Mouse (Mus musculus): ENCODE results near the gene Atg101. TPM values are rescaled to one million over a fixed set of nuclear protein-coding genes. Genes with fewer than 3 reads are reported as not detected.

The Atg101 gene
- total RNA-seq (2023), result 10 to 100 TPM; 75.5 to 76.0 TPM

GRCm38 (mm10) chr15:101283911-101284750 is at the start of gene Atg101:
Gene Atg101, plus strand, starts transcription at chr15:101284272.

GRCm38 (mm10) chr15:101253886-101254795 is 29.9 kb upstream of the Atg101 start, which contains the start of gene Nr4a1:
Gene Nr4a1, plus strand, starts transcription at chr15:101254269.

GRCm38 (mm10) chr15:101293025-101293621 is 9.1 kb downstream of the Atg101 start, which contains the start of gene 6030408B16Rik:
Gene 6030408B16Rik, plus strand, starts transcription at chr15:101293212.

Other genes starting within 250 kb of the Atg101 start
- not detected for gene Gm47841, start 236.9 kb upstream of the Atg101 start, total RNA-seq (2023)
- gene Fignl2, start 205.7 kb upstream of the Atg101 start, total RNA-seq (2023), result not detected
- gene Ankrd33, start 168.5 kb upstream of the Atg101 start, total RNA-seq (2023), result not detected
- 1 to 10 TPM in 1 of 2 experiments, under 1 TPM in 1; 0.99 to 2.0 TPM for gene Acvrl1, start 155.8 kb upstream of the Atg101 start, total RNA-seq (2023)
- 10 to 100 TPM; 22.8 to 30.3 TPM for gene Acvr1b, start 110.2 kb upstream of the Atg101 start, total RNA-seq (2023)
- 10 to 100 TPM in 1 of 2 experiments, 1 to 10 TPM in 1; 5.9 to 13.9 TPM for gene Grasp, start 60.1 kb upstream of the Atg101 start, total RNA-seq (2023)
- 100 to 1,000 TPM; 248 to 368 TPM for gene Nr4a1, start 30.0 kb upstream of the Atg101 start, total RNA-seq (2023)
- 1 to 10 TPM in 1 of 2 experiments, not detected in 1; 1.0 TPM for gene 6030408B16Rik, start 8.9 kb downstream of the Atg101 start, total RNA-seq (2023)
- not detected for gene Krt80, start 85.9 kb downstream of the Atg101 start, total RNA-seq (2023)
- not detected for gene Krt7, start 126.8 kb downstream of the Atg101 start, total RNA-seq (2023)
- not detected for gene Krt87, start 154.5 kb downstream of the Atg101 start, total RNA-seq (2023)
- gene Krt88, start 163.5 kb downstream of the Atg101 start, total RNA-seq (2023), result not detected
- not detected for gene Krt81, start 179.5 kb downstream of the Atg101 start, total RNA-seq (2023)
- not detected for gene Krt86, start 189.2 kb downstream of the Atg101 start, total RNA-seq (2023)
- gene Krt83, start 207.2 kb downstream of the Atg101 start, total RNA-seq (2023), result not detected
- gene Gm49425, start 233.0 kb downstream of the Atg101 start, total RNA-seq (2023), result not detected
- not detected for gene Krt84, start 248.5 kb downstream of the Atg101 start, total RNA-seq (2023)

Data from B cell, adult 67 days (primary cell).